Mouse (Mus musculus) yolk sac, embryonic 10.5 days (tissue): Measurements from ENCODE around the gene Mov10l1.

Experiments
- DNase-seq: peaks from one replicate; pipeline ENCODE4 v3.0.0-alpha.2; 2017; ENCODE audit warnings: low spot score

Gene Mov10l1

GRCm38 (mm10) chr15:88982534-88983079 lies at the start of gene Mov10l1:
TSS of gene Mov10l1 (plus strand) at chr15:88982909.
- DNase-seq = no peak

GRCm38 (mm10) chr15:88934141-88934540 lies 48.6 kb upstream of the Mov10l1 start:
- no peak for DNase-seq

- no peak for DNase-seq
Measured at GRCm38 (mm10) chr15:88936619-88937290, 46.0 kb upstream of the Mov10l1 start.

GRCm38 (mm10) chr15:88937291-88937650 lies 45.4 kb upstream of the Mov10l1 start:
- DNase-seq = no peak

- DNase-seq = no peak
Measured at GRCm38 (mm10) chr15:88942783-88943182, 39.9 kb upstream of the Mov10l1 start.

- DNase-seq = no peak
Measured at GRCm38 (mm10) chr15:88943896-88944551, 38.7 kb upstream of the Mov10l1 start.

- no peak for DNase-seq
Measured at GRCm38 (mm10) chr15:88946851-88947250, 35.9 kb upstream of the Mov10l1 start.

- DNase-seq = no peak
Measured at GRCm38 (mm10) chr15:88951246-88951645, 31.5 kb upstream of the Mov10l1 start.

- DNase-seq = no peak
Measured at GRCm38 (mm10) chr15:88954368-88955072, 28.2 kb upstream of the Mov10l1 start, which contains the start of gene Ttll8. TSS of gene Ttll8 (minus strand) at chr15:88954418.

GRCm38 (mm10) chr15:88955342-88955741 lies 27.4 kb upstream of the Mov10l1 start:
- DNase-seq = no peak

GRCm38 (mm10) chr15:88957522-88957921 lies 25.2 kb upstream of the Mov10l1 start:
- DNase-seq = no peak

- no peak for DNase-seq
Measured at GRCm38 (mm10) chr15:88964070-88964578, 18.6 kb upstream of the Mov10l1 start.

- DNase-seq = no peak
Measured at GRCm38 (mm10) chr15:88972300-88972699, 10.4 kb upstream of the Mov10l1 start.

- no peak for DNase-seq
Measured at GRCm38 (mm10) chr15:88978281-88979137, 4.2 kb upstream of the Mov10l1 start, which contains the start of gene Mlc1. TSS of gene Mlc1 (minus strand) at chr15:88979007.

GRCm38 (mm10) chr15:88979138-88979446 lies 3.6 kb upstream of the Mov10l1 start:
- no peak for DNase-seq

GRCm38 (mm10) chr15:88989236-88989635 lies 6.5 kb downstream of the Mov10l1 start:
- no peak for DNase-seq

GRCm38 (mm10) chr15:88998636-88999035 lies 15.9 kb downstream of the Mov10l1 start:
- DNase-seq = no peak

- DNase-seq = no peak
Measured at GRCm38 (mm10) chr15:88999124-88999523, 16.4 kb downstream of the Mov10l1 start.

- DNase-seq = no peak
Measured at GRCm38 (mm10) chr15:89000367-89000766, 17.7 kb downstream of the Mov10l1 start.

GRCm38 (mm10) chr15:89001245-89001644 lies 18.5 kb downstream of the Mov10l1 start:
- DNase-seq = no peak

- no peak for DNase-seq
Measured at GRCm38 (mm10) chr15:89007002-89007401, 24.3 kb downstream of the Mov10l1 start.

GRCm38 (mm10) chr15:89007781-89008180 lies 25.1 kb downstream of the Mov10l1 start:
- DNase-seq = no peak
